In genomic region chr11:98345253-98345652, GRCm38 (mm10) we compare ENCODE assay signal across 8 mouse cellular contexts. TPM values are rescaled to one million over a fixed set of nuclear protein-coding genes. Genes with fewer than 3 reads are reported as not detected.
DNase-seq lines count a peak whose midpoint lies in the region; ATAC-seq and TF ChIP-seq lines count a peak whose summit lies in the region.

No protein-coding gene starts in this region.

- H3K4me2 ChIP-seq in embryonic facial prominence, embryonic 12.5 days (replicated peaks), result peak overlapping the region; percentile 30
- peak overlapping the region; percentile 40; the same call in 1 of the 2 replicates for H3K4me2 ChIP-seq in midbrain, postnatal 0 days (ENCODE audit: low read depth, low read length, poor library complexity, severe bottlenecking)
- H3K4me2 ChIP-seq in stomach, embryonic 16.5 days (ENCODE audit: low read depth, low read length), result peak overlapping the region; percentile 39

- peaks cover 22% of the 10 kb centered on the region for H3K4me1 ChIP-seq in embryonic facial prominence, embryonic 12.5 days
- peaks cover 2% of the 10 kb centered on the region; the same call in 1 of the 2 replicates for H3K4me1 ChIP-seq in kidney, adult 2 months (ENCODE audit: control insufficient read depth, insufficient read depth, low read length)
- H3K4me1 ChIP-seq in midbrain, postnatal 0 days (ENCODE audit: insufficient read depth, low read length), result no peaks in the 10 kb centered on the region
- peaks cover 12% of the 10 kb centered on the region for H3K4me1 ChIP-seq in stomach, embryonic 16.5 days (ENCODE audit: control insufficient read depth, insufficient read depth, low read length)

- no peak overlapping the region for H3K9ac ChIP-seq in embryonic facial prominence, embryonic 12.5 days
- no peak overlapping the region for H3K9ac ChIP-seq in midbrain, postnatal 0 days (replicated peaks; ENCODE audit: low read length, poor library complexity, severe bottlenecking)
- no peak overlapping the region for H3K9ac ChIP-seq in stomach, embryonic 16.5 days (ENCODE audit: low read length)

- DNase-seq in 416B (ENCODE audit: low read depth) (peak; percentile 66), liver (peak; percentile 71)
- peak; percentile 90 for DNase-seq in adrenal gland, postnatal 10 days
- DNase-seq in heart, adult 8-10 months (ENCODE audit: low spot score), result peak; percentile 70
- peak; percentile 88 for DNase-seq in kidney, adult 2 months
- DNase-seq in midbrain, postnatal 0 days (ENCODE audit: low spot score), result peak; percentile 69

- no peak overlapping the region for H3K27ac ChIP-seq in embryonic facial prominence, embryonic 12.5 days
- no peak overlapping the region for H3K27ac ChIP-seq in kidney, adult 2 months (ENCODE audit: insufficient read depth, low read depth, low read length)
- no peak overlapping the region for H3K27ac ChIP-seq in midbrain, postnatal 0 days (ENCODE audit: low read depth, low read length)
- H3K27ac ChIP-seq in stomach, embryonic 16.5 days (ENCODE audit: low read length), result no peak overlapping the region

- no peaks in the 10 kb centered on the region for H3K36me3 ChIP-seq in embryonic facial prominence, embryonic 12.5 days
- no peaks in the 10 kb centered on the region for H3K36me3 ChIP-seq in kidney, adult 2 months (ENCODE audit: control insufficient read depth, insufficient read depth, low read length)
- H3K36me3 ChIP-seq in midbrain, postnatal 0 days (ENCODE audit: insufficient read depth, low read length), result no peaks in the 10 kb centered on the region
- no peaks in the 10 kb centered on the region for H3K36me3 ChIP-seq in stomach, embryonic 16.5 days (ENCODE audit: control insufficient read depth, insufficient read depth, low read length)

- peak overlapping the region; percentile 9; the same call in 1 of the 2 replicates for H3K4me3 ChIP-seq in embryonic facial prominence, embryonic 12.5 days
- H3K4me3 ChIP-seq in kidney, adult 2 months (ENCODE audit: insufficient read depth, low read depth, low read length), result no peak overlapping the region
- H3K4me3 ChIP-seq in midbrain, postnatal 0 days (ENCODE audit: low read depth, low read length), result no peak overlapping the region
- H3K4me3 ChIP-seq in stomach, embryonic 16.5 days (replicated peaks; ENCODE audit: low read length), result no peak overlapping the region

- H3K9me3 ChIP-seq in embryonic facial prominence, embryonic 12.5 days, result no peaks in the 10 kb centered on the region
- H3K9me3 ChIP-seq in midbrain, postnatal 0 days (ENCODE audit: low read length), result no peaks in the 10 kb centered on the region
- no peaks in the 10 kb centered on the region for H3K9me3 ChIP-seq in stomach, embryonic 16.5 days (replicated peaks; ENCODE audit: control insufficient read depth, low read length)

- peak; percentile 77 for TF ChIP-seq CTCF in kidney, adult 2 months (conservative IDR thresholded peaks at IDR 0.05; ENCODE audit: insufficient read depth, insufficient read length, low read depth, low read length)
- TF ChIP-seq CTCF in midbrain, postnatal 0 days (IDR thresholded peaks at IDR 0.05), result peak; percentile 87

- TF ChIP-seq POLR2A in kidney, adult 2 months (IDR thresholded peaks at IDR 0.05; ENCODE audit: low read depth, low read length), result no peak

- 4% methylated on average over 14 of the region's 14 CpGs for WGBS in embryonic facial prominence, embryonic 12.5 days
- under 1% methylated on average over 14 of the region's 14 CpGs for WGBS in kidney, adult 2 months
- 1% methylated on average over 14 of the region's 14 CpGs for WGBS in midbrain, postnatal 0 days
- WGBS in stomach, embryonic 16.5 days, result 1% methylated on average over 14 of the region's 14 CpGs

- H3K27me3 ChIP-seq in embryonic facial prominence, embryonic 12.5 days, result peaks cover 84% of the 10 kb centered on the region
- H3K27me3 ChIP-seq in kidney, adult 2 months (replicated peaks; ENCODE audit: control insufficient read depth, insufficient read depth, low read length), result no peaks in the 10 kb centered on the region
- H3K27me3 ChIP-seq in midbrain, postnatal 0 days (ENCODE audit: insufficient read depth, low read length), result peaks cover 51% of the 10 kb centered on the region
- H3K27me3 ChIP-seq in stomach, embryonic 16.5 days (ENCODE audit: control insufficient read depth, insufficient read depth, low read length), result peaks cover 51% of the 10 kb centered on the region

- no peak for ATAC-seq in embryonic facial prominence, embryonic 12.5 days (ENCODE audit: insufficient number of reproducible peaks, insufficient read depth, low FRiP score, low TSS enrichment)
- ATAC-seq in midbrain, postnatal 0 days (ENCODE audit: low FRiP score), result no peak
- ATAC-seq in stomach, embryonic 16.5 days (ENCODE audit: insufficient read depth, low FRiP score), result no peak

RNA-seq across cellular contexts. Expression of gene Ppp1r1b, which starts 3.0 kb away (rescaled TPM):
- 1 to 10 TPM in 1 of 2 experiments, under 1 TPM in 1; 1.00 to 1.7 TPM for total RNA-seq in adrenal gland, postnatal 10 days (2021)
- polyA plus RNA-seq in embryonic facial prominence, embryonic 12.5 days (2016; fragmentation: Nextera tagmentation; extraction: Ambion mirVana), result 0.39 and 1.0 TPM in 2 replicates
- total RNA-seq in heart, adult 8-10 months (2022), result 10 to 100 TPM in 2 of 4 experiments, 1 to 10 TPM in 2; 4.0 to 11.3 (median 7.1) TPM
- polyA plus RNA-seq in kidney, adult 2 months (2012; rRNA removed), result 84.7 and 94.6 TPM in 2 replicates
- total RNA-seq in midbrain, postnatal 0 days (2014; rRNA removed), result 1.8 and 5.0 TPM in 2 replicates
- polyA plus RNA-seq in midbrain, postnatal 0 days (2015; fragmentation: Nextera tagmentation; extraction: Ambion mirVana), result 4.2 and 5.3 TPM in 2 replicates
- polyA plus RNA-seq in stomach, embryonic 16.5 days (2015; fragmentation: Nextera tagmentation; extraction: Ambion mirVana), result 18.7 and 20.3 TPM in 2 replicates

RNA-seq across cellular contexts. Expression of gene Stard3, which starts 12.9 kb away (rescaled TPM):
- total RNA-seq in adrenal gland, postnatal 10 days (2021), result 10 to 100 TPM; 25.3 to 25.6 TPM
- 39.6 and 47.6 TPM in 2 replicates for polyA plus RNA-seq in embryonic facial prominence, embryonic 12.5 days (2016; fragmentation: Nextera tagmentation; extraction: Ambion mirVana)
- 10 to 100 TPM; 17.2 to 28.8 (median 23.7) TPM for total RNA-seq in heart, adult 8-10 months (2022)
- 59.1 and 74.9 TPM in 2 replicates for polyA plus RNA-seq in kidney, adult 2 months (2012; rRNA removed)
- total RNA-seq in midbrain, postnatal 0 days (2014; rRNA removed), result 31.2 and 56.1 TPM in 2 replicates
- 23.8 and 28.2 TPM in 2 replicates for polyA plus RNA-seq in midbrain, postnatal 0 days (2015; fragmentation: Nextera tagmentation; extraction: Ambion mirVana)
- polyA plus RNA-seq in stomach, embryonic 16.5 days (2015; fragmentation: Nextera tagmentation; extraction: Ambion mirVana), result 43.9 and 51.8 TPM in 2 replicates

RNA-seq across cellular contexts. Expression of gene Neurod2, which starts 15.8 kb away (rescaled TPM):
- total RNA-seq in adrenal gland, postnatal 10 days (2021), result not detected
- polyA plus RNA-seq in embryonic facial prominence, embryonic 12.5 days (2016; fragmentation: Nextera tagmentation; extraction: Ambion mirVana), result 0.27 and 0.61 TPM in 2 replicates
- not detected for total RNA-seq in heart, adult 8-10 months (2022)
- polyA plus RNA-seq in kidney, adult 2 months (2012; rRNA removed), result not detected in 2 replicates
- total RNA-seq in midbrain, postnatal 0 days (2014; rRNA removed), result 11.6 and 24.4 TPM in 2 replicates
- 2.1 and 3.3 TPM in 2 replicates for polyA plus RNA-seq in midbrain, postnatal 0 days (2015; fragmentation: Nextera tagmentation; extraction: Ambion mirVana)
- 0.06 TPM in 1 of 2 replicates, not detected in the other for polyA plus RNA-seq in stomach, embryonic 16.5 days (2015; fragmentation: Nextera tagmentation; extraction: Ambion mirVana)

RNA-seq across cellular contexts. Expression of gene Tcap, which starts 38.4 kb away (rescaled TPM):
- total RNA-seq in adrenal gland, postnatal 10 days (2021), result 100 to 1,000 TPM in 1 of 2 experiments, 10 to 100 TPM in 1; 18.1 to 119 TPM
- 1.5 and 1.7 TPM in 2 replicates for polyA plus RNA-seq in embryonic facial prominence, embryonic 12.5 days (2016; fragmentation: Nextera tagmentation; extraction: Ambion mirVana)
- 1,000 to 10,000 TPM; 2,176 to 4,520 (median 3,450) TPM for total RNA-seq in heart, adult 8-10 months (2022)
- polyA plus RNA-seq in kidney, adult 2 months (2012; rRNA removed), result 0.56 and 33.0 TPM in 2 replicates
- total RNA-seq in midbrain, postnatal 0 days (2014; rRNA removed), result not detected in 2 replicates
- not detected in 2 replicates for polyA plus RNA-seq in midbrain, postnatal 0 days (2015; fragmentation: Nextera tagmentation; extraction: Ambion mirVana)
- polyA plus RNA-seq in stomach, embryonic 16.5 days (2015; fragmentation: Nextera tagmentation; extraction: Ambion mirVana), result 0.57 and 9.3 TPM in 2 replicates

RNA-seq across cellular contexts. Expression of gene Pnmt, which starts 41.0 kb away (rescaled TPM):
- 100 to 1,000 TPM; 442 to 819 TPM for total RNA-seq in adrenal gland, postnatal 10 days (2021)
- polyA plus RNA-seq in embryonic facial prominence, embryonic 12.5 days (2016; fragmentation: Nextera tagmentation; extraction: Ambion mirVana), result 0.33 TPM in 1 of 2 replicates, not detected in the other
- total RNA-seq in heart, adult 8-10 months (2022), result 1 to 10 TPM in 3 of 4 experiments, not detected in 1; 1.2 to 1.6 (median 1.4) TPM
- polyA plus RNA-seq in kidney, adult 2 months (2012; rRNA removed), result not detected in 2 replicates
- 1.1 and 4.3 TPM in 2 replicates for total RNA-seq in midbrain, postnatal 0 days (2014; rRNA removed)
- 3.4 and 3.9 TPM in 2 replicates for polyA plus RNA-seq in midbrain, postnatal 0 days (2015; fragmentation: Nextera tagmentation; extraction: Ambion mirVana)
- polyA plus RNA-seq in stomach, embryonic 16.5 days (2015; fragmentation: Nextera tagmentation; extraction: Ambion mirVana), result 0.15 TPM in 1 of 2 replicates, not detected in the other
